Mouse (Mus musculus): ENCODE results near the gene Bcl11a. TPM values are rescaled to one million over a fixed set of nuclear protein-coding genes. Genes with fewer than 3 reads are reported as not detected.

The Bcl11a gene
- polyA plus RNA-seq, 1 experiment from 2014 or later, result 10.3 TPM

- Histone ChIP-seq H3K4me3 (ENCODE audit: low read depth, low read length) (no peak overlapping the region), H3K27ac (ENCODE audit: low read depth) (no peak overlapping the region), H3K9ac (replicated peaks) (no peak overlapping the region), H3K36me3 (replicated peaks; ENCODE audit: insufficient read depth, low read length) (no peaks in the 10 kb centered on the region), H3K4me2 (ENCODE audit: low read depth, low read length) (no peak overlapping the region), H3K9me3 (ENCODE audit: low read length) (no peaks in the 10 kb centered on the region), H3K4me1 (ENCODE audit: insufficient read depth) (no peaks in the 10 kb centered on the region), H3K27me3 (ENCODE audit: insufficient read depth, low read length) (no peaks in the 10 kb centered on the region)
- DNase-seq (no peak), ATAC-seq (no peak)
- WGBS (ENCODE audit: insufficient replicate concordance), result 72% methylated on average over 6 of the region's 6 CpGs
- peak; percentile 44 for TF ChIP-seq CTCF (IDR thresholded peaks at IDR 0.05; ENCODE audit: low read depth)
- no peak for TF ChIP-seq EP300 (IDR thresholded peaks at IDR 0.05; ENCODE audit: low read depth)
These were observed 140.0 kb downstream of the Bcl11a start for GRCm38 (mm10) chr11:24217741-24218333.

GRCm38 (mm10) chr11:24221601-24222307 is 143.9 kb downstream of the Bcl11a start:
- no peaks in the 10 kb centered on the region for H3K9me3 ChIP-seq (ENCODE audit: low read length)

More at GRCm38 (mm10) chr11:24221601-24222307, 143.9 kb downstream of the Bcl11a start:
- WGBS (ENCODE audit: insufficient replicate concordance), result 64% methylated on average over 4 of the region's 4 CpGs
- ATAC-seq, result no peak
- H3K4me3 ChIP-seq (ENCODE audit: low read depth, low read length), result no peak overlapping the region
- no peaks in the 10 kb centered on the region for H3K27me3 ChIP-seq (ENCODE audit: insufficient read depth, low read length)
- H3K36me3 ChIP-seq (replicated peaks; ENCODE audit: insufficient read depth, low read length), result no peaks in the 10 kb centered on the region
- TF ChIP-seq CTCF (IDR thresholded peaks at IDR 0.05; ENCODE audit: low read depth) (no peak), EP300 (IDR thresholded peaks at IDR 0.05; ENCODE audit: low read depth) (no peak)
- H3K27ac ChIP-seq (ENCODE audit: low read depth), result no peak overlapping the region
- DNase-seq, result no peak
- H3K9ac ChIP-seq (replicated peaks), result no peak overlapping the region
- no peaks in the 10 kb centered on the region for H3K4me1 ChIP-seq (ENCODE audit: insufficient read depth)
- H3K4me2 ChIP-seq (ENCODE audit: low read depth, low read length), result no peak overlapping the region

Other genes with a start within 250 kb of the Bcl11a start
- gene Papolg, start 182.8 kb upstream of the Bcl11a start, polyA plus RNA-seq (2015; fragmentation: Nextera tagmentation; extraction: Ambion mirVana), result 2.3 and 2.5 TPM in 2 replicates
- gene A830031A19Rik, start 3.0 kb upstream of the Bcl11a start, polyA plus RNA-seq (2015; fragmentation: Nextera tagmentation; extraction: Ambion mirVana), result not detected in 2 replicates

All from liver, postnatal 0 days (tissue).